Mouse (Mus musculus): ENCODE measurements around the gene Eif4e3.

The Eif4e3 gene

GRCm38 (mm10) chr6:99643439-99644199 lies 23.0 kb downstream of the Eif4e3 start:
- TF ChIP-seq GATA4 (IDR thresholded peaks at IDR 0.05; ENCODE audit: insufficient replicate concordance, low read length): peak; percentile 73; the same call in 1 of the 2 replicates

GRCm38 (mm10) chr6:99637456-99637855 lies 29.1 kb downstream of the Eif4e3 start:
- TF ChIP-seq GATA4 (IDR thresholded peaks at IDR 0.05; ENCODE audit: insufficient replicate concordance, low read length): no peak

GRCm38 (mm10) chr6:99636801-99637200 lies 29.8 kb downstream of the Eif4e3 start:
- no peak for TF ChIP-seq GATA4 (IDR thresholded peaks at IDR 0.05; ENCODE audit: insufficient replicate concordance, low read length)

GRCm38 (mm10) chr6:99636121-99636520 lies 30.4 kb downstream of the Eif4e3 start:
- no peak for TF ChIP-seq GATA4 (IDR thresholded peaks at IDR 0.05; ENCODE audit: insufficient replicate concordance, low read length)

- TF ChIP-seq GATA4 (IDR thresholded peaks at IDR 0.05; ENCODE audit: insufficient replicate concordance, low read length): no peak
Observed at GRCm38 (mm10) chr6:99632121-99632980, 34.2 kb downstream of the Eif4e3 start.

GRCm38 (mm10) chr6:99631637-99632036 lies 34.9 kb downstream of the Eif4e3 start:
- TF ChIP-seq GATA4 (IDR thresholded peaks at IDR 0.05; ENCODE audit: insufficient replicate concordance, low read length): no peak

GRCm38 (mm10) chr6:99629726-99630458 lies 36.7 kb downstream of the Eif4e3 start:
- TF ChIP-seq GATA4 (IDR thresholded peaks at IDR 0.05; ENCODE audit: insufficient replicate concordance, low read length): no peak

GRCm38 (mm10) chr6:99626347-99626746 lies 40.2 kb downstream of the Eif4e3 start:
- TF ChIP-seq GATA4 (IDR thresholded peaks at IDR 0.05; ENCODE audit: insufficient replicate concordance, low read length): no peak

- no peak for TF ChIP-seq GATA4 (IDR thresholded peaks at IDR 0.05; ENCODE audit: insufficient replicate concordance, low read length)
Observed at GRCm38 (mm10) chr6:99625803-99626202, 40.8 kb downstream of the Eif4e3 start.

- no peak for TF ChIP-seq GATA4 (IDR thresholded peaks at IDR 0.05; ENCODE audit: insufficient replicate concordance, low read length)
Observed at GRCm38 (mm10) chr6:99625306-99625705, 41.3 kb downstream of the Eif4e3 start.

GRCm38 (mm10) chr6:99624542-99624941 lies 42.0 kb downstream of the Eif4e3 start:
- TF ChIP-seq GATA4 (IDR thresholded peaks at IDR 0.05; ENCODE audit: insufficient replicate concordance, low read length): no peak

GRCm38 (mm10) chr6:99623641-99624040 lies 42.9 kb downstream of the Eif4e3 start:
- no peak for TF ChIP-seq GATA4 (IDR thresholded peaks at IDR 0.05; ENCODE audit: insufficient replicate concordance, low read length)

- no peak for TF ChIP-seq GATA4 (IDR thresholded peaks at IDR 0.05; ENCODE audit: insufficient replicate concordance, low read length)
Observed at GRCm38 (mm10) chr6:99621167-99621566, 45.4 kb downstream of the Eif4e3 start.

GRCm38 (mm10) chr6:99620471-99620870 lies 46.1 kb downstream of the Eif4e3 start:
- no peak for TF ChIP-seq GATA4 (IDR thresholded peaks at IDR 0.05; ENCODE audit: insufficient replicate concordance, low read length)

GRCm38 (mm10) chr6:99619964-99620363 lies 46.6 kb downstream of the Eif4e3 start:
- TF ChIP-seq GATA4 (IDR thresholded peaks at IDR 0.05; ENCODE audit: insufficient replicate concordance, low read length): no peak
